Mouse (Mus musculus): Measurements from ENCODE around the gene Ankfy1.

Ankfy1 gene

GRCm38 (mm10) chr11:72770324-72770723, 80.5 kb downstream of the Ankfy1 start:
- in situ Hi-C loops (cut with MboI; ENCODE audit: low pct_unique_long_range_greater_than_20kb in 1 of 2, low sequenced_read_pairs in 2 of 2, unreplicated experiment in 1 of 2): loop anchor here in 1 of 2 experiments (10.0 kb wide), 1 partner anchor 196 kb away; no protein-coding TSS in a partner anchor

GRCm38 (mm10) chr11:72770816-72771215, 81.0 kb downstream of the Ankfy1 start:
- in situ Hi-C loops (cut with MboI; ENCODE audit: low pct_unique_long_range_greater_than_20kb in 1 of 2, low sequenced_read_pairs in 2 of 2, unreplicated experiment in 1 of 2): loop anchor here in 1 of 2 experiments (10.0 kb wide), 1 partner anchor 196 kb away; no protein-coding TSS in a partner anchor

- in situ Hi-C loops (cut with MboI; ENCODE audit: low pct_unique_long_range_greater_than_20kb in 1 of 2, low sequenced_read_pairs in 2 of 2, unreplicated experiment in 1 of 2): loop anchor here in 1 of 2 experiments (10.0 kb wide), 1 partner anchor 197 kb away; no protein-coding TSS in a partner anchor
These were observed 81.7 kb downstream of the Ankfy1 start for GRCm38 (mm10) chr11:72771461-72771860.

GRCm38 (mm10) chr11:72772611-72773010, 82.8 kb downstream of the Ankfy1 start:
- in situ Hi-C loops (cut with MboI; ENCODE audit: low pct_unique_long_range_greater_than_20kb in 1 of 2, low sequenced_read_pairs in 2 of 2, unreplicated experiment in 1 of 2): loop anchor here in 1 of 2 experiments (10.0 kb wide), 1 partner anchor 198 kb away; no protein-coding TSS in a partner anchor

GRCm38 (mm10) chr11:72778957-72779356, 89.2 kb downstream of the Ankfy1 start:
- in situ Hi-C loops (cut with MboI; ENCODE audit: low pct_unique_long_range_greater_than_20kb in 1 of 2, low sequenced_read_pairs in 2 of 2, unreplicated experiment in 1 of 2): loop anchor here in 1 of 2 experiments (10.0 kb wide), 1 partner anchor 204 kb away; no protein-coding TSS in a partner anchor

- in situ Hi-C loops (cut with MboI; ENCODE audit: low pct_unique_long_range_greater_than_20kb in 1 of 2, low sequenced_read_pairs in 2 of 2, unreplicated experiment in 1 of 2): no loop called here
These were observed 92.3 kb downstream of the Ankfy1 start for GRCm38 (mm10) chr11:72782103-72782502.

- in situ Hi-C loops (cut with MboI; ENCODE audit: low pct_unique_long_range_greater_than_20kb in 1 of 2, low sequenced_read_pairs in 2 of 2, unreplicated experiment in 1 of 2): no loop called here
These were observed 92.7 kb downstream of the Ankfy1 start for GRCm38 (mm10) chr11:72782503-72782902.

- in situ Hi-C loops (cut with MboI; ENCODE audit: low pct_unique_long_range_greater_than_20kb in 1 of 2, low sequenced_read_pairs in 2 of 2, unreplicated experiment in 1 of 2): no loop called here
These were observed 102.2 kb downstream of the Ankfy1 start for GRCm38 (mm10) chr11:72792033-72792432.

- in situ Hi-C loops (cut with MboI; ENCODE audit: low pct_unique_long_range_greater_than_20kb in 1 of 2, low sequenced_read_pairs in 2 of 2, unreplicated experiment in 1 of 2): no loop called here
These were observed 105.3 kb downstream of the Ankfy1 start for GRCm38 (mm10) chr11:72795149-72795454.

GRCm38 (mm10) chr11:72795455-72796295, 105.9 kb downstream of the Ankfy1 start, which contains the start of the genes Cyb5d2 and Zzef1:
Gene Cyb5d2 (minus strand): TSS chr11:72796142.
Gene Zzef1 (plus strand): TSS chr11:72796226.
- in situ Hi-C loops (cut with MboI; ENCODE audit: low pct_unique_long_range_greater_than_20kb in 1 of 2, low sequenced_read_pairs in 2 of 2, unreplicated experiment in 1 of 2): no loop called here

GRCm38 (mm10) chr11:72796296-72796687, 106.5 kb downstream of the Ankfy1 start:
- in situ Hi-C loops (cut with MboI; ENCODE audit: low pct_unique_long_range_greater_than_20kb in 1 of 2, low sequenced_read_pairs in 2 of 2, unreplicated experiment in 1 of 2): no loop called here

GRCm38 (mm10) chr11:72796773-72797338, 107.0 kb downstream of the Ankfy1 start:
- in situ Hi-C loops (cut with MboI; ENCODE audit: low pct_unique_long_range_greater_than_20kb in 1 of 2, low sequenced_read_pairs in 2 of 2, unreplicated experiment in 1 of 2): no loop called here

- in situ Hi-C loops (cut with MboI; ENCODE audit: low pct_unique_long_range_greater_than_20kb in 1 of 2, low sequenced_read_pairs in 2 of 2, unreplicated experiment in 1 of 2): no loop called here
These were observed 108.3 kb downstream of the Ankfy1 start for GRCm38 (mm10) chr11:72798112-72798511.

GRCm38 (mm10) chr11:72801182-72801581, 111.4 kb downstream of the Ankfy1 start:
- in situ Hi-C loops (cut with MboI; ENCODE audit: low pct_unique_long_range_greater_than_20kb in 1 of 2, low sequenced_read_pairs in 2 of 2, unreplicated experiment in 1 of 2): no loop called here

- in situ Hi-C loops (cut with MboI; ENCODE audit: low pct_unique_long_range_greater_than_20kb in 1 of 2, low sequenced_read_pairs in 2 of 2, unreplicated experiment in 1 of 2): no loop called here
These were observed 113.2 kb downstream of the Ankfy1 start for GRCm38 (mm10) chr11:72803038-72803437.

- in situ Hi-C loops (cut with MboI; ENCODE audit: low pct_unique_long_range_greater_than_20kb in 1 of 2, low sequenced_read_pairs in 2 of 2, unreplicated experiment in 1 of 2): no loop called here
These were observed 114.8 kb downstream of the Ankfy1 start for GRCm38 (mm10) chr11:72804586-72804985.

- in situ Hi-C loops (cut with MboI; ENCODE audit: low pct_unique_long_range_greater_than_20kb in 1 of 2, low sequenced_read_pairs in 2 of 2, unreplicated experiment in 1 of 2): no loop called here
These were observed 115.4 kb downstream of the Ankfy1 start for GRCm38 (mm10) chr11:72805232-72805631.

- in situ Hi-C loops (cut with MboI; ENCODE audit: low pct_unique_long_range_greater_than_20kb in 1 of 2, low sequenced_read_pairs in 2 of 2, unreplicated experiment in 1 of 2): no loop called here
These were observed 116.8 kb downstream of the Ankfy1 start for GRCm38 (mm10) chr11:72806556-72806955.

GRCm38 (mm10) chr11:72807992-72808391, 118.2 kb downstream of the Ankfy1 start:
- in situ Hi-C loops (cut with MboI; ENCODE audit: low pct_unique_long_range_greater_than_20kb in 1 of 2, low sequenced_read_pairs in 2 of 2, unreplicated experiment in 1 of 2): no loop called here

All from mouse embryonic stem cell (cell line).